Mouse (Mus musculus): ENCODE data around the gene Nfatc2. TPM values are rescaled to one million over a fixed set of nuclear protein-coding genes. Genes with fewer than 3 reads are reported as not detected.
A peak's percentile ranks its signal among the peaks of the same experiment; 100 is the strongest.

The Nfatc2 gene
- polyA plus RNA-seq, 1 experiment = 1.6 TPM

DNA sequence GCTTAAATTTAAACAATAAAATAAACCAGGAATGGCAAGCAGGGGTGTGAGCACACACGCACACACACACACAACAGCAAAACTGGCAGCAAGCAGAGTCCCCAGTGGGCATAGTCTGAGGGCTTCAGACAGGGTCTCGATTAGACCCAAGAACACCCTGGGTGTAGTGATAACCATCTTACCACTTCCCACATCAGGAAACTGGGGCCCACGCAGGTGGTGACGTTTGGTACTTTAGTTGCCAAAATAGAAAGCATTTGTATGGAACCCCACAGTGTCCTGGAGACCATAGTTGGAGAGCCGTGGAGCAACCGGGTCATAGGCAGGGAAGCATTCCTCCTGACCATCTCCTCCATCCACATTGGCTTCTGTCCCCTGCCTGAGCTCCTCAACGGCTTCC, 5.8 kb downstream of the Nfatc2 start:
- Histone ChIP-seq H3K4me3 (replicated peaks; ENCODE audit: control insufficient read depth, low read depth, low read length) (no peak overlapping the region), H3K4me1 (ENCODE audit: control insufficient read depth, insufficient read depth, low read length) (peaks cover 2% of the 10 kb centered on the region; the same call in 1 of the 2 replicates), H3K27ac (ENCODE audit: control insufficient read depth, insufficient read depth, low read depth, low read length, poor library complexity) (no peak overlapping the region)
- WGBS = 14% methylated on average over 7 of the region's 7 CpGs
- TF ChIP-seq POLR2A (IDR thresholded peaks at IDR 0.05; ENCODE audit: borderline replicate concordance, control insufficient read depth, low read depth, low read length) = no peak
- no peak for TF ChIP-seq CTCF (IDR thresholded peaks at IDR 0.05; ENCODE audit: control insufficient read depth, insufficient read depth, low read length)

DNA sequence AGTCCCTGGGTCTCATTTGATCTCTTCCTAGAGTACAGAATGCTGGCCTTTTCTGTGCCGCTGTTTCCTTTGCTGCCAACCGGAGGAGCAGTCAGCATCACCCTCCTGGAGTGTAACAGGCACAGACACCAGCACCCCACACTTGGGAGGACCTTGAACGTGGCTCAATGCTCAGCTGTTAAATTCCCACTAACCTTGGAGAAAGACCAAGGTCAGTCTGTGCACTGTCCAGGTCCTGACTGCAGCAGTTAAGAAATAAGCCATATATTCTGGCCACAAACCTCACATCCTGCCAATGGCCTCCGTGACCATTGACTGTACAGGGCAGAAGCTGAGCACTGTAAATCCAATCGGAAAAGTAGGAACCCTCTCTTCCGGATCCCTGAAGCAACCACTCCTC, 7.8 kb downstream of the Nfatc2 start:
- peaks cover 2% of the 10 kb centered on the region; the same call in 1 of the 2 replicates for H3K4me1 ChIP-seq (ENCODE audit: control insufficient read depth, insufficient read depth, low read length)
- 71% methylated on average over 6 of the region's 6 CpGs for WGBS
- no peak overlapping the region for H3K27ac ChIP-seq (ENCODE audit: control insufficient read depth, insufficient read depth, low read depth, low read length, poor library complexity)
- no peak for TF ChIP-seq POLR2A (IDR thresholded peaks at IDR 0.05; ENCODE audit: borderline replicate concordance, control insufficient read depth, low read depth, low read length)
- no peak for TF ChIP-seq CTCF (IDR thresholded peaks at IDR 0.05; ENCODE audit: control insufficient read depth, insufficient read depth, low read length)
- no peak overlapping the region for H3K4me3 ChIP-seq (replicated peaks; ENCODE audit: control insufficient read depth, low read depth, low read length)

- H3K4me3 ChIP-seq (replicated peaks; ENCODE audit: control insufficient read depth, low read depth, low read length) = no peak overlapping the region
- H3K27ac ChIP-seq (ENCODE audit: control insufficient read depth, insufficient read depth, low read depth, low read length, poor library complexity) = no peak overlapping the region
- WGBS = 73% methylated on average over 5 of the region's 5 CpGs
- no peak for TF ChIP-seq CTCF (IDR thresholded peaks at IDR 0.05; ENCODE audit: control insufficient read depth, insufficient read depth, low read length)
- no peak for TF ChIP-seq POLR2A (IDR thresholded peaks at IDR 0.05; ENCODE audit: borderline replicate concordance, control insufficient read depth, low read depth, low read length)
- peaks cover 2% of the 10 kb centered on the region; the same call in 1 of the 2 replicates for H3K4me1 ChIP-seq (ENCODE audit: control insufficient read depth, insufficient read depth, low read length)
Observed at GRCm38 (mm10) chr2:168593004-168593403, 8.5 kb downstream of the Nfatc2 start.

- no peak overlapping the region for H3K4me3 ChIP-seq (replicated peaks; ENCODE audit: control insufficient read depth, low read depth, low read length)
- WGBS = 41% methylated on average over 2 of the region's 2 CpGs
- TF ChIP-seq POLR2A (IDR thresholded peaks at IDR 0.05; ENCODE audit: borderline replicate concordance, control insufficient read depth, low read depth, low read length) (no peak), CTCF (IDR thresholded peaks at IDR 0.05; ENCODE audit: control insufficient read depth, insufficient read depth, low read length) (no peak)
- peaks cover 2% of the 10 kb centered on the region; the same call in 1 of the 2 replicates for H3K4me1 ChIP-seq (ENCODE audit: control insufficient read depth, insufficient read depth, low read length)
- H3K27ac ChIP-seq (ENCODE audit: control insufficient read depth, insufficient read depth, low read depth, low read length, poor library complexity) = peak overlapping the region; percentile 7; the same call in 1 of the 2 replicates
Observed at GRCm38 (mm10) chr2:168591076-168591475, 10.4 kb downstream of the Nfatc2 start.

DNA sequence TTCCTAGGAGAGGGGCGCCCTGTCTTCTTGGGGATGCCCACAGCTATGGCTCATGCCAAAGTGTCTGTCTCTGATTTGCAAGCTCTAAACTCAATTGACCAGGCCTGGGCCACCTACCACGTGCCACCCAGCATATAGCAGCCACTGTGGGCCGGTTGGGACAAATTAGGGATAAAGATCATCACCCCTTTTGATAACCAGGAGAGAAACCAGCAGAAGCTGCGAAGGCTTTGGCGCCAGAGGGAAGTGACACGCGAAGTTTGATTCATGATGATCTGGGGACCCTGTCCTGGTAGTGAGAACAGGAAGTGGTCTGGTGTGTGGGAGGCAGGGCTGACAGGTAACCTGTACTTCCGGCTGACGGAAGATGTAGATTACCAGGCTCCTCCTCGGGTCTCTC, 10.9 kb downstream of the Nfatc2 start:
- WGBS = 3% methylated on average over 10 of the region's 10 CpGs
- H3K27ac ChIP-seq (ENCODE audit: control insufficient read depth, insufficient read depth, low read depth, low read length, poor library complexity) = peak overlapping the region; percentile 32
- no peak overlapping the region for H3K4me3 ChIP-seq (replicated peaks; ENCODE audit: control insufficient read depth, low read depth, low read length)
- peaks cover 2% of the 10 kb centered on the region; the same call in 1 of the 2 replicates for H3K4me1 ChIP-seq (ENCODE audit: control insufficient read depth, insufficient read depth, low read length)
- TF ChIP-seq POLR2A (IDR thresholded peaks at IDR 0.05; ENCODE audit: borderline replicate concordance, control insufficient read depth, low read depth, low read length) = no peak
- no peak for TF ChIP-seq CTCF (IDR thresholded peaks at IDR 0.05; ENCODE audit: control insufficient read depth, insufficient read depth, low read length)

- under 1% methylated on average over 37 of the region's 38 CpGs for WGBS
- TF ChIP-seq CTCF (IDR thresholded peaks at IDR 0.05; ENCODE audit: control insufficient read depth, insufficient read depth, low read length) (no peak), POLR2A (IDR thresholded peaks at IDR 0.05; ENCODE audit: borderline replicate concordance, control insufficient read depth, low read depth, low read length) (peak; percentile 29; the same call in 1 of the 2 replicates)
- peak overlapping the region; percentile 64 for H3K4me3 ChIP-seq (replicated peaks; ENCODE audit: control insufficient read depth, low read depth, low read length)
- peaks cover 2% of the 10 kb centered on the region; the same call in 1 of the 2 replicates for H3K4me1 ChIP-seq (ENCODE audit: control insufficient read depth, insufficient read depth, low read length)
- peak overlapping the region; percentile 57 for H3K27ac ChIP-seq (ENCODE audit: control insufficient read depth, insufficient read depth, low read depth, low read length, poor library complexity)
Observed at GRCm38 (mm10) chr2:168590168-168590551, 11.3 kb downstream of the Nfatc2 start.

GRCm38 (mm10) chr2:168589368-168590167, 11.9 kb downstream of the Nfatc2 start:
- H3K27ac ChIP-seq (ENCODE audit: control insufficient read depth, insufficient read depth, low read depth, low read length, poor library complexity) = peak overlapping the region; percentile 57; the same call in 1 of the 2 replicates
- peaks cover 2% of the 10 kb centered on the region; the same call in 1 of the 2 replicates for H3K4me1 ChIP-seq (ENCODE audit: control insufficient read depth, insufficient read depth, low read length)
- WGBS = under 1% methylated on average over 21 of the region's 21 CpGs
- peak overlapping the region; percentile 64 for H3K4me3 ChIP-seq (replicated peaks; ENCODE audit: control insufficient read depth, low read depth, low read length)
- no peak for TF ChIP-seq POLR2A (IDR thresholded peaks at IDR 0.05; ENCODE audit: borderline replicate concordance, control insufficient read depth, low read depth, low read length)
- no peak for TF ChIP-seq CTCF (IDR thresholded peaks at IDR 0.05; ENCODE audit: control insufficient read depth, insufficient read depth, low read length)

DNA sequence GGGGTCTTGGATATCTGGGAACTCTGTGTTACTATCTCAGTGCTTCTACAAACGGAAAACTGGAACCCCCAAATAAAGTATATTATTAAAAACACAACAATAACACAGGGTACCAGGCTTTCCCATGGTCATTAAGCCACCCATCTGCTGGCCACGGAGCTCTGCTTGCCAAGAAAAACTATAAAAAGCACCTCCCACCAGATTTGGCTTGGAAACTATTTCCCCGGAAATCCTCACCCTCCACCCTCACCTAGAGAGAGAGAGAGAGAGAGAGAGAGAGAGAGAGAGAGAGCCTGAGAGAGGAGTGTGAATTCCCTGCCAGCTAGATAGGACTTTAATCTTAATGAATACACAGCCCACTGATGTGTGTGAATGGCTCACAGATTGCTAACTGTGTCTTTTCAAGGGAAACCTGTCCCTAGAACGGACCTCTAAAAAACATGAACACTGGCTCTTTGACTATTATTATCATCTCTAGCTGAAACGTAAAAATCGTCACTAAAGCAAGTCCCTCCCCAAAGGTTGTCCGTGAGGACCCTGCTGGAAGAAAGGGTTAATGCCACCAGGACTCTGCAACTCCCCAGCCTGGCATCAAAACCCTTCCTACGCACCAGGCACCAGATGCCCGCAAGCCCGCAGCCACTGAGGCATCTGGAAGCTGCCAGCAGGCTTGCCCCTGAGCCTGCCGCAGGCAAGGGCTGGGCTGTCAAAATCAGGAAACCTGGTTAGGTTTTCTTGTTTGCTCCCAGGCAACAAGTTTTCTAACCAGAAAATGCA, 12.7 kb downstream of the Nfatc2 start:
- no peak for TF ChIP-seq CTCF (IDR thresholded peaks at IDR 0.05; ENCODE audit: control insufficient read depth, insufficient read depth, low read length)
- TF ChIP-seq POLR2A (IDR thresholded peaks at IDR 0.05; ENCODE audit: borderline replicate concordance, control insufficient read depth, low read depth, low read length) = no peak
- 13% methylated on average over 11 of the region's 11 CpGs for WGBS
- H3K4me1 ChIP-seq (ENCODE audit: control insufficient read depth, insufficient read depth, low read length) = peaks cover 2% of the 10 kb centered on the region; the same call in 1 of the 2 replicates
- H3K4me3 ChIP-seq (replicated peaks; ENCODE audit: control insufficient read depth, low read depth, low read length) = no peak overlapping the region
- no peak overlapping the region for H3K27ac ChIP-seq (ENCODE audit: control insufficient read depth, insufficient read depth, low read depth, low read length, poor library complexity)

Data from bone marrow, adult 2 months (tissue).